Mouse (Mus musculus): ENCODE data around the gene Vmn1r135. TPM values are rescaled to one million over a fixed set of nuclear protein-coding genes. Genes with fewer than 3 reads are reported as not detected.
"Not testable (repeated sequence)": the region's sequence is repeated elsewhere in the genome, so short reads cannot be mapped to it uniquely, and the experiment has no call there.

The Vmn1r135 gene
- not detected in 2 replicates for total RNA-seq (2021)
- long read RNA-seq = 0 reads

GRCm38 (mm10) chr7:21832051-21832450, at the start of gene Vmn1r135:
TSS of gene Vmn1r135 (plus strand) at chr7:21832351.
- DNase-seq = not testable (repeated sequence)

- DNase-seq = not testable (repeated sequence)
These were observed 35.5 kb upstream of the Vmn1r135 start, which contains the start of gene Gm4177 for GRCm38 (mm10) chr7:21796628-21797027. TSS of gene Gm4177 (minus strand) at chr7:21796728.

- not testable (repeated sequence) for DNase-seq
These were observed 12.0 kb downstream of the Vmn1r135 start, which contains the start of gene Gm5725 for GRCm38 (mm10) chr7:21844167-21844566. TSS of gene Gm5725 (minus strand) at chr7:21844267.

Other genes with a start within 250 kb of the Vmn1r135 start
- gene Vmn1r132, start 218.3 kb upstream of the Vmn1r135 start, total RNA-seq (2021) = not detected in 2 replicates
- gene Gm4175, start 70.9 kb upstream of the Vmn1r135 start, total RNA-seq (2021) = not detected in 2 replicates
- not detected in 2 replicates for gene Gm4177, start 35.6 kb upstream of the Vmn1r135 start, total RNA-seq (2021)
- not detected in 2 replicates for gene Gm5725, start 11.9 kb downstream of the Vmn1r135 start, total RNA-seq (2021)
- gene Gm5891, start 88.9 kb downstream of the Vmn1r135 start, total RNA-seq (2021) = not detected in 2 replicates
- not detected in 2 replicates for gene Vmn1r137, start 162.2 kb downstream of the Vmn1r135 start, total RNA-seq (2021)
- not detected in 2 replicates for gene Vmn1r138, start 196.5 kb downstream of the Vmn1r135 start, total RNA-seq (2021)
- gene Gm6176, start 224.0 kb downstream of the Vmn1r135 start, total RNA-seq (2021) = not detected in 2 replicates
- not detected in 2 replicates for gene Vmn1r139, start 236.7 kb downstream of the Vmn1r135 start, total RNA-seq (2021)

Data from adrenal gland, postnatal 25 days (tissue).